Mouse (Mus musculus) C2C12 (cell line): ENCODE measurements around the gene Abcb1b.

ENCODE experiments used
- CEBPB ChIP-seq: IDR thresholded peaks from one replicate; pipeline ENCODE4 v1.6.1; 2011; ENCODE audit warnings: low read depth, mild to moderate bottlenecking, control low read depth, moderate library complexity
- CTCF ChIP-seq: IDR thresholded peaks from one replicate; pipeline ENCODE4 v1.5.1; 2011; ENCODE audit not compliant: control insufficient read depth, insufficient read depth, insufficient read length
- FOSL1 ChIP-seq: IDR thresholded peaks from one replicate; pipeline ENCODE4 v1.8.0; 2011; ENCODE audit warnings: mild to moderate bottlenecking, low read length; ENCODE audit not compliant: poor library complexity, insufficient read depth, severe bottlenecking
- MAX ChIP-seq: IDR thresholded peaks from one replicate; pipeline ENCODE4 v1.6.1; 2011; ENCODE audit warnings: mild to moderate bottlenecking, control low read depth
- USF1 ChIP-seq: IDR thresholded peaks from one replicate; pipeline ENCODE4 v1.6.1; 2011; ENCODE audit warnings: low read depth, mild to moderate bottlenecking, control low read depth, moderate library complexity

- no peak for TF ChIP-seq CTCF
- TF ChIP-seq MAX = no peak
- no peak for TF ChIP-seq USF1
- no peak for TF ChIP-seq CEBPB
- no peak for TF ChIP-seq FOSL1
These were observed 100.3 kb downstream of the Abcb1b start for GRCm38 (mm10) chr5:8898246-8898645.
